Mouse (Mus musculus) lung, postnatal 14 days (tissue): Measurements from ENCODE around the gene Masp2.

ENCODE experiments used
- DNase-seq: peaks from one replicate; pipeline ENCODE4 v3.0.0; 2021

Gene Masp2

GRCm38 (mm10) chr4:148602357-148603120, at the start of gene Masp2:
TSS of gene Masp2 (plus strand) at chr4:148602554.
- DNase-seq = no peak

DNA sequence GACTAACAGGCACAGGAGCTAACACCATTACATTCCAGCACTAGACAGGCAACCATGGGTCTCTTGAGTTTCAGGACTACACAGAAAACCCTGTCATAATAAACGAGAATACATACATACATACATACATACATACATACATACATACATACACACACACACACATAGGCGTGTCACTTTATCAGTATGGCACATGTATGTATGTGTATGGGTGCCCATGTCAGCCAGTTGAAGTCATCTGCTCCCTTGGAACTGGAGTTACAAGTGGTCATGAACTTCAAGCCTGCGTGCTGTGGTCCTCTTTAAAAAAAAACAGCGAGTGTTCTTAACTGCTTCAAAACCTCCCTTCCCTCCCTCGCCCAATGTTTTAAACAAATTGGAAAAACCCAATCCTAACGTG, 44.6 kb upstream of the Masp2 start:
- DNase-seq = no peak

GRCm38 (mm10) chr4:148558297-148559000, 43.9 kb upstream of the Masp2 start, which contains the start of gene Exosc10:
TSS of gene Exosc10 (plus strand) at chr4:148558429.
- peak; percentile 90 for DNase-seq

- no peak for DNase-seq
Observed at GRCm38 (mm10) chr4:148562676-148563075, 39.7 kb upstream of the Masp2 start.

GRCm38 (mm10) chr4:148563595-148563994, 38.8 kb upstream of the Masp2 start:
- no peak for DNase-seq

DNA sequence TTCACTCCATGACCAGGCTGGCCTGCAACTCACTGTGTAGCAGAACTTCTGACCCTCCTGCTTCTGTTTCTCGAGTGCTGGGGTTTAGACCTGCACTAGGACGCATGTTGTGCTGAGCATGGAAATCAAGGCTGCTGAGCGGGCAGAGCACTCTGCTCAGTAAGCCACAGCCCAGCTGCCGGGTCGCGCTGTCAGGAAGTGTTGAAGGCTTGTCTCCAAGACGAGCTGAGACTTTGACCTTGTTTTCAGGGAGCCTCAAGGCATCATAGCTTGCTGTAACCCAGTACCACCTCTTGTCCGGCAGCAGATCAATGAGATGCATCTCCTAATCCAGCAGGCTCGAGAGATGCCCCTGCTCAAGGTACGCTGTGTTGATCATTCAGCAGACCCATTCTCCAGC, 32.2 kb upstream of the Masp2 start:
- no peak for DNase-seq

GRCm38 (mm10) chr4:148570693-148571295, 31.6 kb upstream of the Masp2 start:
- no peak for DNase-seq

- no peak for DNase-seq
Observed at GRCm38 (mm10) chr4:148573222-148573621, 29.1 kb upstream of the Masp2 start.

GRCm38 (mm10) chr4:148580765-148581164, 21.6 kb upstream of the Masp2 start:
- no peak for DNase-seq

- DNase-seq = no peak
Observed at GRCm38 (mm10) chr4:148581422-148581821, 20.9 kb upstream of the Masp2 start.

- DNase-seq = no peak
Observed at GRCm38 (mm10) chr4:148583257-148583656, 19.1 kb upstream of the Masp2 start.

DNA sequence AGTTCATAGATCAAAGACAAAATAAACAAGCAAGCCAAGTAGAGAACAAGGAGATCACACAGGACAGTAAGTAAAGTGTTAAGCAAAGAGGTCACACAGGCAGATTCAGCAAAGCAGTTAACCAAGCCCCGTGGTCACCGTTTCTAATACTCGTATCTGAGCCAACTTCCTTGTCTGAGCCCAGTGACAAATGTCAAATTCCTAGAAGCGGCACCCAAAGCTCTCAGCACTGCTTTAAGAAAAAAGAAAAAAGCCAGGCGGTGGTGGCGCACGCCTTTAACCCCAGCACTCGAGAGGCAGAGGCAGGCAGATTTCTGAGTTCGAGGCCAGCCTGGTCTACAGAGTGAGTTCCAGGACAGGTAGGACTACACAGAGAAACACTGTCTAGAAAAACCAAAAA, 15.7 kb upstream of the Masp2 start:
- no peak for DNase-seq

- no peak for DNase-seq
Observed at GRCm38 (mm10) chr4:148588793-148589192, 13.6 kb upstream of the Masp2 start.

- DNase-seq = peak; percentile 32
Observed at GRCm38 (mm10) chr4:148589565-148589964, 12.8 kb upstream of the Masp2 start.

DNA sequence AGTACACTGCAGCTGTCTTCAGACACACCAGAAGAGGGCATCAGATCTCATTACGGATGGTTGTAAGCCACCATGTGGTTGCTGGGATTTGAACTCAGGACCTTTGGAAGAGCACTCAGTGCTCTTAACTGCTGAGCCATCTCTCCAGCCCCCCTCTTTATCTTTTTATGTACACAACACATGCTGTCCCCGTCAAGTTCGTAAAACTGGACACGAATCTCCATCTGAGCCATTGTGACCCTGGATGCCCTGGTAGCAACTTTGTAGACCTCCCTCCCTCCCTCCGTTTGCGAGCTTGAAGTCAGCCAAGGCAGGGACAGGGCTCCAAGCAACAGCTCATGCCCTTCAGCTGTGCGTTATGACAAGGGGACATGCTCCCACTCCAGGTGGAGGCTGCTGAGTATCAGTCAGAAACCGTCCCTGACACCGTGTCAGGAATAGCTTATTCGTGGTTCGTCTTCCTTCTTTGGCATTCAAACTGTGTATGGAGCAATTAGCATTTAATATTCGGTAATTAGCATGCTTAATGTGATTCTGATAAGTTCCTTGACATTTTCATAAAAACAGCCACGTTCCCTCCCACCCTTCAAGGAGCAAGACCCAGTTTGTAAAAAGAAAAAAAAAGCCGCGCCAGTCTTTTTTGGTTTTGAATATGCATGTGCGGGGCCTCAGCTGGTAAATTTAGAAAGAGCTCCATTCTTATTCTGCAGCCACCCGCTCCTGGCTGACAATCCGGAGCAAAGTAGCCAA, 11.8 kb upstream of the Masp2 start:
- no peak for DNase-seq

- DNase-seq = peak; percentile 97
Observed at GRCm38 (mm10) chr4:148591171-148591630, 11.2 kb upstream of the Masp2 start, which contains the start of gene Srm. TSS of gene Srm (plus strand) at chr4:148591503.

DNA sequence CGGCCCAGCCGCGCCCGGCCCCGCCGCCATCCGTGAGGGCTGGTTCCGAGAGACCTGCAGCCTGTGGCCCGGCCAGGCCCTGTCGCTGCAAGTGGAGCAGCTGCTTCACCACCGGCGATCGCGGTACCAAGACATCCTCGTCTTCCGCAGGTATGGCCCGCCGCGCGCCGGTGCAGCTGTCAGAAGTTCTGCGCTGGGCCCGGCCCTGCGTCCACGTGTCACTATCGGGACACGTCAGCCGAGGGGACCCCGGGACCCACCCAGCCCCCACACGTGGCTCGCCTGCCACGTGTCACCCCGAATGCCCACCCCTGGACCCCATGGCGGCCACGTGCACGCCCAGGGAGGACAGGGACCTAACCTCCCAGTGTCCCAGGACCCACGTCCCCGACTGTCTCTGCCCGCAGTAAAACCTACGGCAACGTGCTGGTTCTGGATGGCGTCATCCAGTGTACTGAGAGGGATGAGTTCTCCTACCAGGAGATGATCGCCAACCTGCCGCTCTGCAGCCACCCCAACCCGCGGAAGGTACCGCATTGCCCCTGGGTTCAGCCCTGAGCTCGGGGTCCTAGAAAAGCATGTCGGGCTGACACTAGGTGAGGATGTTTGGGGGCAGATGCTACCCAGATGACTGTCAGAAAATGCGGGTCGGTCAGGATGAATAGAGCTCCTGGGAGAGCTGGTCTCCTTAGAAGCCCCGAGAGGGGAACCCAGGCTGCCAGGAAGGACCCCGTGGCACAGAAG, 10.5 kb upstream of the Masp2 start:
- no peak for DNase-seq

DNA sequence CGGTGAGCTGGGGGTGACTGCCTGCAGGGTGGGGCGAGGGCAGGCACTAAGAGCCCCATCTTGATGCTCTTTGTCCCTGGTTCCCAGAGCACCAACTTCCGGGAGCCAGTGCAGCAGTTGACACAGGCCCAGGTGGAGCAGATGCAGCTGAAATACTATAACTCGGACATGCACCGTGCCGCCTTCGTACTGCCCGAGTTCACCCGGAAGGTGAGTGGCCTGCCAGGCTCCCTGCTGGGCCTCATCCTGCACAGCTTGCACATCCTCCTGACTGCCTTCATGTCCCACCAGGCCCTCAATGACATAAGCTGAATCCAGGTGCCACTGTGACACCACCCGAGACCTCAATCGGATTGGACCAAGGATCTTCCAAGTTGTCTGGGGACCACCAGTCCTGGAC, 8.4 kb upstream of the Masp2 start:
- no peak for DNase-seq

DNA sequence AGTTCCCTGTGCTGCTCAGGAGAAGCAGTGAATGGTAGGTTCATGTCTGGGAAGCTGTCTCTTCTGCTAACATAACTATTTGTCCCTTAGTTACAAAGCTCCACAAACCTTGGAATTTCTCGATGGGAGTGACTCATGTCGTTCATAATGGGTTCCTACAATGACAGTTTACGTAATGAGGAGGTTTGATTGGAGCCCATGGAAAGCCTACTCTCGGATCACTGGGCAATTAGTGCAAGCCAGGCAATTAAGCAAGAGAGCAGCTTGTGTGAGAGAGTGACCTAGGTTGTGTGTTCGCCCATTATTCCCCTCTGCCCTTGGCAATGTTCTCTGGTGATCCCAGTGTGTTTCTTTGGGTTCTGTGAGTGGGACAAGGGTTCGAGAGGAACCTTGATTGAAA, 6.4 kb upstream of the Masp2 start:
- DNase-seq = no peak

- DNase-seq = no peak
Observed at GRCm38 (mm10) chr4:148596731-148597130, 5.6 kb upstream of the Masp2 start.

GRCm38 (mm10) chr4:148598826-148599225, 3.5 kb upstream of the Masp2 start:
- no peak for DNase-seq

GRCm38 (mm10) chr4:148600316-148600715, 2.0 kb upstream of the Masp2 start:
- DNase-seq = no peak
